7 mouse cellular contexts compared by ENCODE assay signal in the genomic region with DNA sequence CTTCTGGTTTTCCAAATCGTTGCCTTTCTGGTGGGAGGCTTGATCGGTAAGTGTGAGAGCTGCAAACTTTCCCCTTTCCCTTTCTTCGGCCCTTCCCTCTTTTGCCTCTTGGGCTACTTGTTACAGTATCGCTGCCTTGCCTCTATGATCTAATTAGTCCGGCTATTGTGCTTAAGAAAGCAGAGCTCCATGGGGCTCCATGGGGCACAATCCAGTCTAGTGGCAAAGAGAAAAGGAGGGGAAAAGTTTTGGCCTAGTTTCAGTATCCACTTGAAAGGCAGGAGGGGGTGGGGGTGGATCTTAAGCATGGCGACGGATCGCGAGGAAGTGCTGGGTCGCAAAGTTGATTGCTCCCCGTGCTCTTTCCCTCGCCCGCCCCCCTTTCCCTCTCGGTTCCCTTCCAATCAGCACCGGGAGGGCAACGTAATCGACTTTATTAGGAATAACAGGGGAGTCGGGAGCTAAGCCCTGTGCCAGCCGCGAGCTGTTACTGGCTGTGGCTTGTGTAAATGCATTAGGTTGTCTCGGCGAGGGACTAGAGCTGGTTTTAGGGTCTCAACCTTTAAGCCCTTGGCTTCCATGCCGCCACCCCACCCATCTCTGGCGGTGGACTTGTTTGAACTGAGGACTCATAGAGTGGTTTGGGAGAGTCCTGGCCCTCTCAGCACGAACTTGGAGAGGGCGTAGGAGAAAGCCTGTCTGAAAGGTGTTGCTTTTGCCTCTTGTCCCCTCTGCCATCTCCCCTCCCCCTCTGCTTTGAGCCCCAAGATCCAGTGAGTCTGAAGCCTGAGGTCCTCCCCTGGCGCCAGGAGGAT. TPM values are rescaled to one million over a fixed set of nuclear protein-coding genes. Genes with fewer than 3 reads are reported as not detected.
DNase-seq lines count a peak whose midpoint lies in the region; ATAC-seq and TF ChIP-seq lines count a peak whose summit lies in the region.

No protein-coding gene starts in this region.

- H3K9me3 ChIP-seq in embryonic facial prominence, embryonic 11.5 days (replicated peaks; ENCODE audit: control insufficient read depth, low read length): no peaks in the 10 kb centered on the region
- no peaks in the 10 kb centered on the region for H3K9me3 ChIP-seq in limb, embryonic 10.5 days (replicated peaks)
- no peaks in the 10 kb centered on the region for H3K9me3 ChIP-seq in midbrain, embryonic 10.5 days (replicated peaks)

- H3K4me2 ChIP-seq in embryonic facial prominence, embryonic 11.5 days (ENCODE audit: low read depth, low read length): peak overlapping the region; percentile 67

- intact Hi-C loops in heart, adult 2 months (cut with DNase I): loop anchor here (2.0 kb wide), 1 partner anchor 45 kb away; no protein-coding TSS in a partner anchor

- H3K9ac ChIP-seq in embryonic facial prominence, embryonic 11.5 days (replicated peaks; ENCODE audit: low read length): peak overlapping the region; percentile 83
- peak overlapping the region; percentile 62 for H3K9ac ChIP-seq in heart, adult 2 months (ENCODE audit: low read depth, low read length)

- peak overlapping the region; percentile 66 for H3K4me3 ChIP-seq in embryonic facial prominence, embryonic 11.5 days (ENCODE audit: low read depth, low read length)
- peak overlapping the region; percentile 76 for H3K4me3 ChIP-seq in heart, adult 2 months
- peak overlapping the region; percentile 64 for H3K4me3 ChIP-seq in limb, embryonic 10.5 days
- peak overlapping the region; percentile 71 for H3K4me3 ChIP-seq in midbrain, embryonic 10.5 days

- no peaks in the 10 kb centered on the region for H3K36me3 ChIP-seq in embryonic facial prominence, embryonic 11.5 days (replicated peaks; ENCODE audit: control insufficient read depth, insufficient read depth, low read depth, low read length)
- peaks cover 3% of the 10 kb centered on the region; the same call in 1 of the 2 replicates for H3K36me3 ChIP-seq in heart, adult 2 months (ENCODE audit: control insufficient read depth, insufficient read depth, low read length)
- no peaks in the 10 kb centered on the region for H3K36me3 ChIP-seq in limb, embryonic 10.5 days
- H3K36me3 ChIP-seq in midbrain, embryonic 10.5 days: 0 out of 2 replicates have a peak, but pooled peaks cover 5% of the 10 kb centered on the region

- H3K27ac ChIP-seq in embryonic facial prominence, embryonic 11.5 days (replicated peaks; ENCODE audit: low read depth, low read length): peak overlapping the region; percentile 72
- peak overlapping the region; percentile 85 for H3K27ac ChIP-seq in heart, adult 2 months
- peak overlapping the region; percentile 93 for H3K27ac ChIP-seq in limb, embryonic 10.5 days
- peak overlapping the region; percentile 92 for H3K27ac ChIP-seq in midbrain, embryonic 10.5 days (replicated peaks)

- TF ChIP-seq CTCF in heart, adult 2 months (IDR thresholded peaks at IDR 0.05): no peak

- DNase-seq in adrenal gland, adult 2 months: peak; percentile 77
- peak; percentile 80 for DNase-seq in embryonic facial prominence, embryonic 11.5 days (ENCODE audit: low spot score)
- DNase-seq in heart, adult 2 months: peak; percentile 75 to 80
- DNase-seq in kidney, adult 11 months: peak; percentile 72
- DNase-seq in limb, embryonic 10.5 days (ENCODE audit: low spot score): peak; percentile 74
- DNase-seq in midbrain, embryonic 10.5 days (ENCODE audit: low spot score): peak; percentile 74
- DNase-seq in right cerebral cortex, postnatal 4 days: peak; percentile 30

- ATAC-seq in embryonic facial prominence, embryonic 11.5 days (replicated peaks; ENCODE audit: insufficient number of reproducible peaks, low FRiP score, low TSS enrichment, low read depth): peak; percentile 76

- WGBS in embryonic facial prominence, embryonic 11.5 days: under 1% methylated on average over 27 of the region's 27 CpGs
- under 1% methylated on average over 27 of the region's 27 CpGs for WGBS in heart, adult 2 months
- 1% methylated on average over 27 of the region's 27 CpGs for WGBS in limb, embryonic 10.5 days
- WGBS in midbrain, embryonic 10.5 days: under 1% methylated on average over 27 of the region's 27 CpGs

- no peaks in the 10 kb centered on the region for H3K79me2 ChIP-seq in heart, adult 2 months (replicated peaks; ENCODE audit: control insufficient read depth, insufficient read depth, low read length)

- peak; percentile 80 for TF ChIP-seq POLR2A in heart, adult 2 months (IDR thresholded peaks at IDR 0.05; ENCODE audit: insufficient read depth, low read depth, low read length)

- H3K27me3 ChIP-seq in embryonic facial prominence, embryonic 11.5 days (ENCODE audit: control insufficient read depth, insufficient read depth, low read length): no peaks in the 10 kb centered on the region
- no peaks in the 10 kb centered on the region for H3K27me3 ChIP-seq in heart, adult 2 months (ENCODE audit: control insufficient read depth, insufficient read depth, low read length)
- H3K27me3 ChIP-seq in limb, embryonic 10.5 days (ENCODE audit: low read depth, poor library complexity, severe bottlenecking): no peaks in the 10 kb centered on the region
- no peaks in the 10 kb centered on the region for H3K27me3 ChIP-seq in midbrain, embryonic 10.5 days (ENCODE audit: low read depth, poor library complexity, severe bottlenecking)

- no peak for TF ChIP-seq EP300 in heart, adult 2 months (IDR thresholded peaks at IDR 0.05; ENCODE audit: insufficient read depth, low read depth, low read length)

- no peaks in the 10 kb centered on the region for H3K4me1 ChIP-seq in embryonic facial prominence, embryonic 11.5 days (ENCODE audit: control insufficient read depth, insufficient read depth, low read length)
- H3K4me1 ChIP-seq in heart, adult 2 months (ENCODE audit: control insufficient read depth, insufficient read depth, low read length): no peaks in the 10 kb centered on the region
- peaks cover 20% of the 10 kb centered on the region for H3K4me1 ChIP-seq in limb, embryonic 10.5 days
- H3K4me1 ChIP-seq in midbrain, embryonic 10.5 days: peaks cover 33% of the 10 kb centered on the region

RNA-seq across cellular contexts. Expression of gene Wls, which starts 0.7 kb away (rescaled TPM):
- total RNA-seq in adrenal gland, adult 2 months (2021): 10 to 100 TPM; 50.2 to 58.5 TPM
- 4.4 and 4.5 TPM in 2 replicates for polyA plus RNA-seq in adrenal gland, adult 2 months (2012; rRNA removed)
- polyA plus RNA-seq in embryonic facial prominence, embryonic 11.5 days (2014; fragmentation: Nextera tagmentation; extraction: Ambion mirVana): 154 and 156 TPM in 2 replicates
- total RNA-seq in heart, adult 2 months (2021): 10 to 100 TPM; 37.7 to 39.0 TPM
- 26.2 and 53.5 TPM in 2 replicates for polyA plus RNA-seq in heart, adult 2 months (2012; rRNA removed)
- polyA plus RNA-seq in limb, embryonic 10.5 days (2016; fragmentation: Nextera tagmentation; extraction: Ambion mirVana): 101 and 122 TPM in 2 replicates
- polyA plus RNA-seq in midbrain, embryonic 10.5 days (2016; fragmentation: Nextera tagmentation; extraction: Ambion mirVana): 192 and 199 TPM in 2 replicates

Comparison
In these comparisons a context has a peak if more than half of its experiments do, and no peak if none do; other contexts are left out.
1. Peak in every context shown above with its lines: DNase-seq, ATAC-seq, H3K4me3 ChIP-seq and H3K27ac ChIP-seq.
2. DNase-seq: peak in every context shown above with its lines; median percentile 80 in embryonic facial prominence, embryonic 11.5 days; 78 in heart, adult 2 months; 77 in adrenal gland, adult 2 months; 74 in limb, embryonic 10.5 days; 74 in midbrain, embryonic 10.5 days; 72 in kidney, adult 11 months; 30 in right cerebral cortex, postnatal 4 days.